Mouse (Mus musculus) T-helper 1 cell (primary cell): Measurements from ENCODE around the gene Cacna1g.

Source experiments
- in situ Hi-C: fragments of 300-600 bp; cut with MboI, MseI; formaldehyde crosslinking; loops from one replicate; pipeline ENCODE4 v1.15.1; 2025; ENCODE audit warnings: high pct_unique_total_duplicates

Gene Cacna1g

DNA sequence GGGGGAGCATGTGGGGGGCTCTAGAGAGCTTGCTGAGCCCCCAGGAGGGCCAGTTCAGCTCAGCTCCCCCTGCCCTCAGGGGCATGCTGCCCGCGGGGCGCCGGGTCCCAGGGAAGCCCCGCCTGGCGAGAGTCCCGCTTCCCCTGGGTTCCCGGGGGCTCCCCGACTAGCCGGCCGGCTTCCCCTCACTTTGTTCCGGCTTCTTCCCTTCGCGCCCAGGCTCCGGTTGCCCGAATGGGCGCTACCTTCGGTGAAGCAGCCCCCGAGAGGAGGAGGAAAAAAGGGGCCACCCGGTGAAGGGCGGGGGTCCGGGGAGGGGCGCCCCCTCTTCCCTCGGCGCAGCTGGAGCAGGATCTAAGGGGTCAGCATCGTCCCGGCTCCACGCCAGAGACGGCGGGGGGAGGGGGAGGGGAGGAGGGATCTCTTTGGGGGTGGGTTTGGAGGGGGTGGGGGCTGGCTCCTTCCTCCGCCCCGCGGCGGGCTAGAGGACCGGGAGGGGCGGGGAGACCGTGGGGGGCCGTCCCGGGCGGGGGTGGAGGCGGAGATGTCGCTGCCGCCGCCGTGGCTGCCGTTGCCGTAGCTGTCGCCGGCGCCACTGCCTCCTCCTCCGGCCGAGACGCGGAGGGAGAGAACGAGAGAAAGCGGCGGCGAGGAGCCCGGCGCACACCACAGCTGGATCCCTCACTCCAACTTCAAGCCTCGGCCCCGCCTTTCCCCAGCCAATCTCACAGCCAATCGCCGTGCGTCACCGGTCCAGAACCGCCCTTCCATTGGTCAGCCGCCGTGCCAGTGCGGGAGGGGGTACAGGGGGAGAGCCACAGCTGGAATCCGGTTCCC, at the start of gene Cacna1g:
Cacna1g (minus strand) TSS at position 492 of the 837 bp plus-strand sequence.
- in situ Hi-C loops, result no loop called here

GRCm38 (mm10) chr11:94521219-94521843, 47.3 kb upstream of the Cacna1g start, which contains the start of gene Mycbpap:
Mycbpap (minus strand) TSS chr11:94521742.
- in situ Hi-C loops, result no loop called here

- in situ Hi-C loops, result no loop called here
These were observed 39.5 kb upstream of the Cacna1g start for GRCm38 (mm10) chr11:94513452-94513851.

GRCm38 (mm10) chr11:94508976-94509375, 35.0 kb upstream of the Cacna1g start:
- in situ Hi-C loops, result no loop called here

GRCm38 (mm10) chr11:94501482-94501881, 27.5 kb upstream of the Cacna1g start:
- in situ Hi-C loops, result no loop called here

- in situ Hi-C loops, result no loop called here
These were observed 26.4 kb upstream of the Cacna1g start for GRCm38 (mm10) chr11:94500362-94500761.

GRCm38 (mm10) chr11:94499661-94500152, 25.7 kb upstream of the Cacna1g start, which contains the start of gene Epn3:
Epn3 (minus strand) TSS chr11:94499974.
- in situ Hi-C loops, result loop anchor here (25.0 kb wide), 1 partner anchor 362 kb away; no protein-coding TSS in a partner anchor

- in situ Hi-C loops, result loop anchor here (25.0 kb wide), 1 partner anchor 362 kb away; no protein-coding TSS in a partner anchor
These were observed 25.0 kb upstream of the Cacna1g start for GRCm38 (mm10) chr11:94499035-94499434.

DNA sequence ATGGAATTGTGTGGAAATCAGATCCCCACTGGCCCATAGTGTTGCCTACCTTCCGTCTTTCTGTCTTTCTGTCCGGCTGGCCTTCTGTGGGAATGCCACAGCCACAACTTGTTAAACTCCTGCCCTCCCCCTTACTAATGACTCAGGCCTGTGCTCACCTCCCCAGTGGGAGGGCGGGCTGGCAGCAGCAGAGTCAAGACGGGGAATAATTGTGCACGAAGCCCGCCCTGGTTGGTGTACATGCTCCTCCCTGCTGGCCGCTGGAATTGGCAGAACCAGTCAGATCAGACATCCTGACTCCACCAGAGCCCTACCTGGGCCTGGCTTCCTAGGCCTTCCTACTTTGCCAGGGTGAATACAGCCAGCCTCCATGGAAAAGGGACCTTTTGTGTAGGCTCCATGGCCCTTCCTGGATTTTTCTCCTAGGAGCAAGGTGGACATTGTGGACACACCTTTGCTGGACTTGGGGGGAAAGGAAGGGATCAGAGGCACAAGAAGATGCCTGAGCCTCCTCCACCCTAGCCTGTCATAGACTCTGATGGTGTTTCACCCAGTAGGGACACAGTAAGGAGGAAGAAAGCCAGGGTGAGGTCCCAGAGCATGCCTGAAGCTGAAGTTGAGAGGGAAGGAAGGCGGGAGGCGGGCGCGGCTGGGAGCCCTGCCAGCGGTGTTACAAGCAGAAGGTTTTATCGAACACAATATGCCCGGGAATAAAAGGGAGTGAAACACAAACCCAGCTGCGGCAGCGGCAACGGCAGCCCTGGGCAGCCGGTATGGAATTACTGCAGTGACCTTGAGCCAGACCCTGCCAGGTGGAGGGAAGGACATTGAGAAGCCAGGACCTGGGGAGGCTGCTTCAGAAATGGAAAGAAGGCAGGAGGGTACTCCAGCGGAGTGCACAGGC, 24.3 kb upstream of the Cacna1g start:
- in situ Hi-C loops, result loop anchor here (25.0 kb wide), 1 partner anchor 361 kb away; no protein-coding TSS in a partner anchor

DNA sequence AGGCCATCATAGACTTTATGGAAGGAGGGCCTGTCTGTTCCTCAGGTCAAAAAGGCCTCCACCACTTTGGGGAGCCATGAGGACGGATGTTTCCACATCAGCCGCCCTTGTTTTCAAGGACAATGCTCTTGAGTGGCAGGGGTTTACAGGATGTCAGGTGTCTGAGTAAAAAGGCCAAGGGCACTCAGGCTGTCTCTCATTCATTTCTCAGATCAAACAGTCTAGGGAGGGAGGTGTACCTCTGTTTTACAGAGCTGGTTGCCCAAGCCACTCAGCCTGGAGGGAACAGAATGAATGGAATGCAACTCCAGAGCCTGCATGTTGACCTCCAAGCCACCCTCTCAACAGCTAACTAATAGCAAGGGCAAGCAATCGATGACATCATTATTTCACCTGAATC, 21.4 kb upstream of the Cacna1g start:
- in situ Hi-C loops, result loop anchor here (25.0 kb wide), 1 partner anchor 358 kb away; no protein-coding TSS in a partner anchor

DNA sequence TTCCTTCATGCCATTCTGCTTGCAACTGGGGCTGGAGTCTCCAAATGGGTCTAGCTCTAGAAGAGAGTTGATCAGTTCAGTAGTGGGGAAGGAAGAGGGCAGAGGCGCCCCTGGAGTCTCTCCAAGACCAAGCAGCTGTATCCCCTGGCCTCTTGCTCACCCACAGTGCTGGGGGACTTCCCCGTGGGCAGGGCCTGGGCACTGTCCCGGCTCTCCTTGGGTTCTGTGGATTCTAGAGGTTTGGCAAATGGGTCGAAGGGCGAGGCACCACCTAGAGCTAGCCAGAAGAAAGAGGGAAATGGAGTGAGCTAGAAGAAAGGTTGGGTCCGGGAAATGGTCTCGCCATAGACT, 17.7 kb upstream of the Cacna1g start:
- in situ Hi-C loops, result loop anchor here (25.0 kb wide), 1 partner anchor 354 kb away; no protein-coding TSS in a partner anchor

- in situ Hi-C loops, result loop anchor here (25.0 kb wide), 1 partner anchor 354 kb away; no protein-coding TSS in a partner anchor
These were observed 17.2 kb upstream of the Cacna1g start for GRCm38 (mm10) chr11:94491035-94491748.

GRCm38 (mm10) chr11:94489745-94490144, 15.7 kb upstream of the Cacna1g start:
- in situ Hi-C loops, result loop anchor here (25.0 kb wide), 1 partner anchor 352 kb away; no protein-coding TSS in a partner anchor

- in situ Hi-C loops, result loop anchor here (25.0 kb wide), 1 partner anchor 352 kb away; no protein-coding TSS in a partner anchor
These were observed 15.0 kb upstream of the Cacna1g start for GRCm38 (mm10) chr11:94488767-94489533.

GRCm38 (mm10) chr11:94486001-94486400, 12.0 kb upstream of the Cacna1g start, which contains the start of gene Spata20:
Spata20 (minus strand) TSS chr11:94486179.
- in situ Hi-C loops, result loop anchor here (25.0 kb wide), 1 partner anchor 349 kb away; no protein-coding TSS in a partner anchor

GRCm38 (mm10) chr11:94485223-94485622, 11.2 kb upstream of the Cacna1g start:
- in situ Hi-C loops, result loop anchor here (25.0 kb wide), 1 partner anchor 348 kb away; no protein-coding TSS in a partner anchor

- in situ Hi-C loops, result loop anchor here (5.0 to 25.0 kb wide), 2 partner anchors 137 to 347 kb away; no protein-coding TSS in a partner anchor
These were observed 10.6 kb upstream of the Cacna1g start for GRCm38 (mm10) chr11:94484636-94485035.

DNA sequence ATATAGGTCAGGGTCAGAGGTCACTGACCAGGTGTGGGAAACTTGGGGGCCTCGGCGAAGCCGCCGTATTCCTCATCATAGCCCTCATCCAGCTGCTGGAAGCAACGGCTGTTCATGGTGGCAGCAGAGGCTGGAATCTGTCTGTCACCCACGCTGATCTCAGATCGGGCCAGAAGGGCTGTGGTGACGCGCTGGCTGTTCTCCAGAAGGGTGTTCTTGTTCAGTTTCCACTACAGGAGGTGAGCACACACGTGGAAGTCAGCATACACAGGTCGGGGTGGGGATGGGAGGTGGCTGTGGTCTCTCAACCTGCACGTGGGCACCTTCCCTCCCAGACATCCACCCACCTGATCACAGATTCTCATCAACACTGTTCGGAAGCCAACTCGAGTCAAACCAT, 9.9 kb upstream of the Cacna1g start:
- in situ Hi-C loops, result loop anchor here (5.0 to 25.0 kb wide), 2 partner anchors 137 to 347 kb away; no protein-coding TSS in a partner anchor

DNA sequence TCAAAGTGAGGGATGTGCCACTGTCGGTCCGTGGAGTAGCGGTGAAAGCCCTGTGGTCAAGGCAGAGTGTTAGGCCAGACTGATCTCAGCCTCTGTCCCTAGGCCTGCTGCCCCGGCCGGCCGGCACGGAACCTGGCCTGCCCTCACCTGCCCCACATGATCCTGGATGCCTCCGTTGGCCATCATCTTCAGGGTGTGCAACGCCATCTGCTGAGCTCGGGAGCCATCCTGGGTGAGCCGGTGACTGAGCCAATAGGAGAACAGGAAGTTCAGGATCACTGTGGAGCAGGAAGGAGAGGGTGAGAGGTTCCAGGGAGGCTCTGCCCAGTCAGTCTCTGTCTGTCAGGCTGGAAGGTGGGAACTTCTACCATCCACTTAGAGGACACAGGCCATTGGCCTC, 9.4 kb upstream of the Cacna1g start:
- in situ Hi-C loops, result loop anchor here (5.0 to 25.0 kb wide), 2 partner anchors 136 to 346 kb away; no protein-coding TSS in a partner anchor
